Mouse (Mus musculus) hindbrain, embryonic 16.5 days (tissue): ENCODE data around the gene Inppl1. TPM values are rescaled to one million over a fixed set of nuclear protein-coding genes. Genes with fewer than 3 reads are reported as not detected.

Experiments
- ATAC-seq: fragments of 200-750 bp; cut with Nextera tagmentation; 2 replicates; pipeline ENCODE4 v1.8.0; 2017; ENCODE audit warnings: moderate TSS enrichment, moderate library complexity
- H3K27ac ChIP-seq: fragments of 300-500 bp; sonication (generic); 2 replicates; pipeline ENCODE4 v1.5.1; 2014; ENCODE audit warnings: low read depth, mild to moderate bottlenecking, control low read depth, low read length, moderate library complexity
- H3K27me3 ChIP-seq: fragments of 300-500 bp; sonication (generic); replicated peaks from 2 replicates; pipeline ENCODE4 v1.6.1; 2014; ENCODE audit warnings: low read length; ENCODE audit not compliant: control insufficient read depth, insufficient read depth
- H3K36me3 ChIP-seq: fragments of 300-500 bp; sonication (generic); 2 replicates; pipeline ENCODE4 v1.6.1; 2014; ENCODE audit warnings: mild to moderate bottlenecking, low read length, moderate library complexity, mixed read lengths; ENCODE audit not compliant: control insufficient read depth, insufficient read depth
- H3K4me1 ChIP-seq: fragments of 300-500 bp; sonication (generic); 2 replicates; pipeline ENCODE4 v1.6.1; 2014; ENCODE audit warnings: low read depth, low read length; ENCODE audit not compliant: control insufficient read depth, insufficient read depth
- H3K4me2 ChIP-seq: fragments of 300-500 bp; sonication (generic); 2 replicates; pipeline ENCODE4 v1.6.1; 2014; ENCODE audit warnings: mild to moderate bottlenecking, low read length, control low read depth, moderate library complexity
- H3K4me3 ChIP-seq: fragments of 300-500 bp; sonication (generic); 2 replicates; pipeline ENCODE4 v1.5.1; 2014; ENCODE audit warnings: mild to moderate bottlenecking, low read length, control low read depth, moderate library complexity
- H3K9ac ChIP-seq: fragments of 300-500 bp; sonication (generic); 2 replicates; pipeline ENCODE4 v1.6.1; 2014; ENCODE audit warnings: low read depth, mild to moderate bottlenecking, control low read depth, low read length, moderate library complexity
- H3K9me3 ChIP-seq: fragments of 300-500 bp; sonication (generic); 2 replicates; pipeline ENCODE4 v1.6.1; 2014; ENCODE audit warnings: mild to moderate bottlenecking, low read length, moderate library complexity; ENCODE audit not compliant: control insufficient read depth
- WGBS: fragments of 180-500 bp; shearing (Covaris S2); extraction: QIAGEN DNeasy Blood & Tissue Kit; methylation state at CpG from one replicate; pipeline ENCODE4 v1.1.7; 2014; 5-methylcytosine and 5-hydroxymethylcytosine counted together
- polyA plus RNA-seq: library from polyadenylated mRNA; unstranded; fragments of >200 nt; fragmentation: Nextera tagmentation; extraction: Ambion mirVana; gene quantifications from 2 replicates; pipeline ENCODE4 v1.2.1, GENCODE M21; 2015

The Inppl1 gene
- 9.3 and 14.3 TPM in 2 replicates for polyA plus RNA-seq

DNA sequence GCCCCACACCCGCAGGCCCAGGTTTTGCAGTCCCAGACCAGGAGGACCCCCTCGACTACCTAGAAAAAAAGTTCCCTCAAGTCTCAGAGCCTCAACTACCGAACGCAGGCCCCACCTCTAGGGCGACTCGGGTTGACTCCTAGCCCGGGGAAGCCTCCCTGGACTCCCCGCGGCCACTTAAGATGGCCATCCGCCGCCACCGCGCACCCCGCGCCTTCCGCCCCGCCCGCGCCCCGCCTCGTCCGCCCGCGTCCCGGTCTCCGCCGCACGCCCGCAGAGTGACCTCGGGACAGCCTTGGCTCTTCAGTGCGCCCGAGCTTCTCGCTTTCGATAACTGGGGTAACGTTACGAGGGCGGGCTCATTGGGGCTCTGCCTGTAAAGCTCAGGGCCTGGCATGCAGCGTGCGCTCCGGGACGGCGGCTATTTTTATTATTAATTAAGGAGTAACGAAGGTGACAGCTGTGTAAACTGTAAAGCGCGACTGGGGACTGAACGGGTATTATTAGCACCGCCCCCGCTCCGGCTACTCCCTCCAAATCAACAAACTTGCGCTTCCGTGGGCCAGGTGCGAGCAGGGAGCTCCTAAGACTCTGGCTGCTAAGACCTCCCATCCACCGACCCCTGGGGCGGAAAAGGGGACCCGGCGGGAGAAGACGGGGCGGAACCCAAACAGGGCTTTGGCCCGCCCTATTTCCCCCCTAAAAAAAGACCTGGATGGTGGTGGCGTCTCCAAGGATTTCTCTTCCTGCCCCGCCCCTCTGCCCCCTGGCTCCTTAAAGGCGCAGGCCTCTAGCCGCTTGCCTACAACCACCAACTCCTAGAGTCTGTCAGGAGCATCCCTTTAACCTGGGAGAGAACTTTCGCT, at the start of gene Inppl1:
Gene Inppl1 (minus strand): TSS at position 624 of the 866 bp plus-strand sequence.
- Histone ChIP-seq H3K9me3 (no peaks in the 10 kb centered on the region), H3K4me3 (peak within 1 kb of the TSS; percentile 72), H3K36me3 (no peaks in the 10 kb centered on the region), H3K4me2 (peak within 1 kb of the TSS; percentile 99), H3K4me1 (peaks cover 21% of the 10 kb centered on the region), H3K9ac (peak within 1 kb of the TSS; percentile 80), H3K27me3 (no peaks in the 10 kb centered on the region), H3K27ac (peak within 1 kb of the TSS; percentile 69)
- ATAC-seq: peak; percentile 79
- WGBS: under 1% methylated on average over 63 of the region's 64 CpGs

DNA sequence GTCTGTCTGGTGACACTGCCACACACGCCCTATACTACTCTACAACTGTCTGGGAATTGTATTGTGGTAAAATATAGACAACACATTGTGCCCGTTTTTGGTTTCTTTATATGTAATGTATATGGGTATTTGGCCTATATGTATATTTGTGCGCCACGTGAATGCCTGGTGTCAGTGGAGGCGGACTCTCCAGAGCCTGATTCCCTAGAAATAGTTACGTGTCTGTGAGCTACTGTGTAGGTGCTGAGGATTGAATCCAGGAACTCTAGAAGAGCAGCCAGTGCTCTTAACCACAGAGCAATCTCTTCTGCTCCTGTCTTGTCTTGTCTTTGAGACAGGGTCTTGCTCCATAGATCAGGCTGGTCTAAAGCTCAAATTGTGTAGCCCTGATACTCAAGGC, 48.2 kb upstream of the Inppl1 start:
- Histone ChIP-seq H3K9ac (no peak overlapping the region), H3K4me1 (no peaks in the 10 kb centered on the region), H3K27me3 (no peaks in the 10 kb centered on the region), H3K4me2 (no peak overlapping the region), H3K27ac (no peak overlapping the region), H3K4me3 (no peak overlapping the region), H3K36me3 (no peaks in the 10 kb centered on the region), H3K9me3 (no peaks in the 10 kb centered on the region)
- 90% methylated on average over 6 of the region's 6 CpGs for WGBS
- ATAC-seq: no peak

DNA sequence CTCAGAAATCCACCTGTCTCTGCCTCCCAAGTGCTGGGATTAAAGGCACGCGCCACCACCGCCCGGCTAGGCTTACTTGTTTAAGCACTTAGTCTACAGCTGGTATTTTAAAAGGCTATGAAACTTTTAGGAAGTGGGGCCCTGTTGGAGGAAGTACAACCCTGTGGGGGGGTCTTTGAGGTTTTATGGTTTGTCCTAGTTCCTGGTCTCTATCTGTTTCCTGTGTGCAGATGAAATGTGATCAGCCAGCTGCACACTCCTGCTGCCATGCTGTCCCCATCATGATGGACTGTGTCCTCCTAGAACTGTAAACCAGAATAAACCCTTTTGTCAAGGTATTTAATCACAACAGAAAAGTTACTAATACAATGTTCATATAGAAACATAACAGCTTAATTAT, 46.1 kb upstream of the Inppl1 start:
- no peak overlapping the region for H3K4me3 ChIP-seq
- no peak for ATAC-seq
- H3K27ac ChIP-seq: no peak overlapping the region
- H3K36me3 ChIP-seq: no peaks in the 10 kb centered on the region
- H3K9ac ChIP-seq: no peak overlapping the region
- 93% methylated on average over 4 of the region's 4 CpGs for WGBS
- no peaks in the 10 kb centered on the region for H3K9me3 ChIP-seq
- H3K27me3 ChIP-seq: no peaks in the 10 kb centered on the region
- H3K4me1 ChIP-seq: no peaks in the 10 kb centered on the region
- H3K4me2 ChIP-seq: no peak overlapping the region

DNA sequence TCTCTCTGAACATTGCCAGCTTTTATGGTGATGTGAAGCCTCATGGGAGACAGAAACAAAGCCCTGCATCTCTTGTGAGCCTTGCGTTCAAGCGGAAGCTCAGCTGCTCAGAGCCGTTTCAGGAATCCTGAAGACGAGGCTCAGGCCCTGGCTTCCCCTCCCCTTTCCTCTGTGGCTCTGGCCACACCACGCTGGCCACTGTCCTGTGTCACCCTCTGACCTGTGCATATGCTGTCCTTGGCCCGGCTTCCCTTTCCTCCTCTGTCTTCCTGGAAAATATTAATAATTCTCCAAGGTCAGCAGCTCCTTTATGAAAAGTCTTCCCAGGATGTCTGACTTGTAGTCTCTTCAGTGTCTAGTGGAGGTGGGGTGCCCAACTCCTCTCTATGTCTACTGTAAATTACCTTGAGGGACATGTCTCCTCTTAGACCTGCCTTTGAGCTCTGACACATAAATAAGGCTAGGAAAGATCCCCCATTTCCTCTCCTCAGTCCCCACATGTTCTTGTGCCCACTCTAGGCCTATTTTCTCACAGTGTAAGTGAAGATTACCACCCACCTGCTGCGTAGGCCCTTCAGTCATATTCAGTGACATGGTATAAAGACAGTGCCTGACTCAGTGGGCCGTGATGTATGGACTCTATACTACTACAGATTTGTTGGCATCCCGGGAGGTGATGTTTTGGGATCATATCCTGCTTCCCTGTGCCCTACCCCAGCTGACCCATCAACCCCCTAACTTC, 44.6 kb upstream of the Inppl1 start:
- no peaks in the 10 kb centered on the region for H3K4me1 ChIP-seq
- no peak overlapping the region for H3K4me2 ChIP-seq
- no peaks in the 10 kb centered on the region for H3K9me3 ChIP-seq
- H3K27ac ChIP-seq: no peak overlapping the region
- no peaks in the 10 kb centered on the region for H3K27me3 ChIP-seq
- no peaks in the 10 kb centered on the region for H3K36me3 ChIP-seq
- WGBS: 59% methylated on average over 9 of the region's 9 CpGs
- H3K9ac ChIP-seq: no peak overlapping the region
- H3K4me3 ChIP-seq: no peak overlapping the region
- ATAC-seq: no peak

DNA sequence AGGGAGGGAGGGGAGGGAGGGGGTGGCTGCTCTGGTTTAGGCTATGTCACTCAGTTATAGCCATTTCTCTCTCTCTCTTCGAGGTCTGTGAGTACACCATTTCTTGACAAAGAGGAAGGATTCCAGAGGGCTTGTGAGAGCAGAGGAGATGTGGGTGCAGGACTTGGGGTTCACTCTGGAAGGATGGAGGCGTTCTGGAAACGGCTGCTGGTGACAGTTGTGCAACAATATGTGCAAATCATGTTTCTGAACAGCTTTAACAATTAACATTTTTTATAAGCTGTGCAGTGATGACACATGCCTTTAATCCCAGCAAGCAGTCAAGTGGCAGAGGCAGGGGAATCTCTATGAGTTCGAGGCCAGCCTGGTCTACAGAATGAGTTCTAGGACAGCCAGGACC, 42.8 kb upstream of the Inppl1 start:
- no peak overlapping the region for H3K4me3 ChIP-seq
- no peak for ATAC-seq
- H3K36me3 ChIP-seq: no peaks in the 10 kb centered on the region
- no peaks in the 10 kb centered on the region for H3K4me1 ChIP-seq
- H3K9ac ChIP-seq: no peak overlapping the region
- WGBS: 83% methylated on average over 4 of the region's 4 CpGs
- H3K9me3 ChIP-seq: no peaks in the 10 kb centered on the region
- H3K4me2 ChIP-seq: no peak overlapping the region
- no peaks in the 10 kb centered on the region for H3K27me3 ChIP-seq
- no peak overlapping the region for H3K27ac ChIP-seq

DNA sequence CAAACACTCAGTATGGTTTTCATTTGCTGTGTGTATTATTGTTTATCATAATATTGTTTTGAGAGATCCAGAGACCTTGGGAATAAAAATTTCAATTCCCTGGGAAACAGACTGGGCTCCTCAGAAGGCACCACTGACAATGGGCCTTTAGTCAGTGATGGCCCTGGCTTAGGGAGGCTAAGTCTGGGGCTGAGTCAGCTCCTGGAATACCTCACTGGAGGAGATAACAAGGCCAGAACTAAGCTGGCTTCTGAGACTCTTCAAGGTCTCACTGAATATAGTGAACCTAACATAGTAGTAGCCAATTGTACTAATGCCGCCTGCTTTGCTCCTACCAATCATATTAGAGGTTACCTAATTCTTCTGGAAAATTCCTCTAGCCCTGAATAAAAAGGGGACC, 37.9 kb upstream of the Inppl1 start:
- WGBS: 92% methylated on average over 1 of the region's 1 CpGs
- ATAC-seq: no peak
- Histone ChIP-seq H3K4me3 (no peak overlapping the region), H3K27me3 (no peaks in the 10 kb centered on the region), H3K9ac (no peak overlapping the region), H3K4me1 (no peaks in the 10 kb centered on the region), H3K9me3 (no peaks in the 10 kb centered on the region), H3K4me2 (no peak overlapping the region), H3K27ac (no peak overlapping the region), H3K36me3 (no peaks in the 10 kb centered on the region)

DNA sequence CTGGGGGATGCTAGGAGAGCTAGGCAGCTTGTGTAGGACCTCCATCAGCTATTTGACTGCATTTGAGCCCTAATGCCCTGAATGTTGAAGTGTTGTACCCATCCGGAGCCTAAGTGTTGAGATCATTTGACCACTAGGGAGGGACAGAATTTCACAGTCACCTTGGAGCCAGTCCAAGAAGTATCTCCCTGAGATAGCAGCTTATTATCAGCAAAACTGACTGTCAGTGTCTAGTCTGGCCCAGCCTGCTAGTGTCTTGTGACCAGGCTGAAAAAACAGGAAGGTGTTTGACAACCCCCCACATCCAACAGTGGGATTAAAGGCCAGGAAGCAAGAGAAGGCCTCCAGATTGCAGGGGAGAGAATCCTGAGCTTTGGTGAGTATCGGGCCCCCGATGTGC, 33.3 kb upstream of the Inppl1 start:
- Histone ChIP-seq H3K4me3 (no peak overlapping the region), H3K9ac (no peak overlapping the region), H3K27ac (no peak overlapping the region), H3K27me3 (no peaks in the 10 kb centered on the region), H3K9me3 (no peaks in the 10 kb centered on the region), H3K4me2 (no peak overlapping the region), H3K36me3 (no peaks in the 10 kb centered on the region), H3K4me1 (no peaks in the 10 kb centered on the region)
- no peak for ATAC-seq
- WGBS: 80% methylated on average over 3 of the region's 3 CpGs

DNA sequence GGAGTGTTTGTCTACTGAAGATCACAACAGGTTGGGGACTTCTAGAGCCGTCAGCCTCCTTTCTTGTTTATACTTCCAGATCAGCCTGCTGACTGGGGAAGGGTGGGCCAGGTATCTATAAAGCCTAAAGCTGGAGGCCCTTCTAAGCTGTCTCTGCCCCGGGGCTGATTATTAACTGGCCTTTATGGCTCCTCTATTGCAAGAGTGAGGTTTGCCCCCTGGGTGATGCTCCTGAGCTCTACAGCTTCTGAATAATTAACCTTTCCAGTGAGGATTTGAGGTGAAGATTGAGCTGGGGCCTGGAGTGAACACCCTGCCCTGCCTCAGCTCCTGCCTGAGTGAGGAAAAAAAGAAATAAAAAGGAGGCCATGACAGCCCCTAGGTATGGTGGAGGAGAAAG, 32.6 kb upstream of the Inppl1 start, which contains the start of gene Folr1:
Gene Folr1 (minus strand): TSS at position 160 of the 400 bp plus-strand sequence.
- Histone ChIP-seq H3K4me2 (no peak within 1 kb of the TSS), H3K4me3 (no peak within 1 kb of the TSS), H3K9ac (no peak within 1 kb of the TSS), H3K9me3 (no peaks in the 10 kb centered on the region), H3K27me3 (no peaks in the 10 kb centered on the region), H3K27ac (no peak within 1 kb of the TSS), H3K4me1 (no peaks in the 10 kb centered on the region), H3K36me3 (no peaks in the 10 kb centered on the region)
- 61% methylated on average over 2 of the region's 2 CpGs for WGBS
- ATAC-seq: no peak

DNA sequence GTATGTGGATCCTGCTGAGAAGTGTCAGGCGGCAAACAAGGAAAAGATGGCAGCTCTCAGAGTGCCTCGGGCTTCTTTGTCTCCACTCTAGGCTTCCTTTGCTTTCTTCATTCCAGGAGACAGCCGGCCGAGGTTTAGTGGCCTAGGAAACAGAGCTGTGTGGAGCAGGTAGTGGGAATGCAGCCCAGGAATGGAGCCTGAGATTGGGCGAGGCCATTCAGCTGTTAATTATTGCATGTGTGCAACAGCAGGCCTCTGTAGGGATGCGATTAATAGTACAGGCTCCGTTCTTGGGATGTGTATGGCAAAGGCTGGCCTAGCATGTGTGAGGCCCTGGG, 31.1 kb upstream of the Inppl1 start:
- no peaks in the 10 kb centered on the region for H3K36me3 ChIP-seq
- H3K9ac ChIP-seq: no peak overlapping the region
- no peak overlapping the region for H3K4me2 ChIP-seq
- no peaks in the 10 kb centered on the region for H3K9me3 ChIP-seq
- no peaks in the 10 kb centered on the region for H3K4me1 ChIP-seq
- no peak overlapping the region for H3K4me3 ChIP-seq
- ATAC-seq: no peak
- no peaks in the 10 kb centered on the region for H3K27me3 ChIP-seq
- WGBS: 44% methylated on average over 7 of the region's 7 CpGs
- no peak overlapping the region for H3K27ac ChIP-seq
